ENCODE assay signal across 8 mouse cellular contexts in genomic region chr7:13277081-13277480, GRCm38 (mm10). TPM values are rescaled to one million over a fixed set of nuclear protein-coding genes. Genes with fewer than 3 reads are reported as not detected.
DNase-seq lines count a peak whose midpoint lies in the region; ATAC-seq and TF ChIP-seq lines count a peak whose summit lies in the region.

TSS of gene Lig1 (plus strand) at chr7:13277283.

- TF ChIP-seq CTCF in cerebellum, adult 2 months (IDR thresholded peaks at IDR 0.05; ENCODE audit: borderline replicate concordance, insufficient read depth, low read depth, low read length): no peak
- TF ChIP-seq CTCF in spleen, adult 2 months (IDR thresholded peaks at IDR 0.05; ENCODE audit: extremely low read depth, insufficient read depth, insufficient read length, insufficient replicate concordance): no peak
- TF ChIP-seq CTCF in forebrain, postnatal 0 days (IDR thresholded peaks at IDR 0.05; ENCODE audit: low read depth): no peak
- TF ChIP-seq CTCF in liver, embryonic 14.5 days (IDR thresholded peaks at IDR 0.05; ENCODE audit: low read depth): no peak

- 96% methylated on average over 16 of the region's 16 CpGs for WGBS in cerebellum, adult 2 months
- 96% methylated on average over 16 of the region's 16 CpGs for WGBS in spleen, adult 2 months
- WGBS in forebrain, postnatal 0 days: 98% methylated on average over 16 of the region's 16 CpGs
- 91% methylated on average over 16 of the region's 16 CpGs for WGBS in liver, embryonic 14.5 days (ENCODE audit: insufficient replicate concordance)

- no peaks in the 10 kb centered on the region for H3K27me3 ChIP-seq in cerebellum, adult 2 months (ENCODE audit: control insufficient read depth, insufficient read depth, low read length)
- no peaks in the 10 kb centered on the region for H3K27me3 ChIP-seq in spleen, adult 2 months (ENCODE audit: control insufficient read depth, insufficient read depth, low read length)
- H3K27me3 ChIP-seq in forebrain, postnatal 0 days (ENCODE audit: insufficient read depth, low read length): no peaks in the 10 kb centered on the region
- H3K27me3 ChIP-seq in liver, embryonic 14.5 days (ENCODE audit: control insufficient read depth, insufficient read depth, low read length): no peaks in the 10 kb centered on the region

- H3K9ac ChIP-seq in forebrain, postnatal 0 days: peak within 1 kb of the TSS; percentile 79
- peak within 1 kb of the TSS; percentile 61 for H3K9ac ChIP-seq in liver, embryonic 14.5 days (replicated peaks)

- no peaks in the 10 kb centered on the region for H3K9me3 ChIP-seq in forebrain, postnatal 0 days (ENCODE audit: low read length)
- no peaks in the 10 kb centered on the region for H3K9me3 ChIP-seq in liver, embryonic 14.5 days (ENCODE audit: control insufficient read depth, low read length)

- no peak for ATAC-seq in forebrain, postnatal 0 days
- ATAC-seq in liver, embryonic 14.5 days (ENCODE audit: insufficient read depth): no peak

- H3K4me2 ChIP-seq in forebrain, postnatal 0 days (ENCODE audit: low read depth): peak within 1 kb of the TSS; percentile 75
- peak within 1 kb of the TSS; percentile 75 for H3K4me2 ChIP-seq in liver, embryonic 14.5 days (ENCODE audit: low read depth)

- H3K4me3 ChIP-seq in cerebellum, adult 2 months (replicated peaks; ENCODE audit: insufficient read depth, low read depth, low read length): peak within 1 kb of the TSS; percentile 94
- H3K4me3 ChIP-seq in spleen, adult 2 months (ENCODE audit: extremely low read depth, insufficient read depth, insufficient read length): peak within 1 kb of the TSS; percentile 73
- H3K4me3 ChIP-seq in forebrain, postnatal 0 days (ENCODE audit: low read depth, low read length): peak within 1 kb of the TSS; percentile 50
- peak within 1 kb of the TSS; percentile 87 to 95 for H3K4me3 ChIP-seq in liver, embryonic 14.5 days (ENCODE audit: insufficient read depth in 1 of 2, low read depth in 2 of 2, low read length in 2 of 2)

- DNase-seq in cerebellum, adult 2 months: peak in 1 of 2 experiments; percentile 16
- no peak for DNase-seq in cerebellum, postnatal 4 days (ENCODE audit: low spot score in 2 of 2)
- no peak for DNase-seq in spleen, adult 2 months (ENCODE audit: low read depth in 1 of 2, low spot score in 2 of 2)
- DNase-seq in spleen, postnatal 36 days (ENCODE audit: low spot score in 2 of 2): no peak
- DNase-seq in forebrain, postnatal 0 days: no peak
- no peak for DNase-seq in liver, embryonic 14.5 days (ENCODE audit: low read depth in 3 of 3, low spot score in 3 of 3)
- DNase-seq in retina, postnatal 1 day: no peak
- no peak for DNase-seq in spleen, adult 18-20 months

- TF ChIP-seq POLR2A in cerebellum, adult 2 months (IDR thresholded peaks at IDR 0.05; ENCODE audit: borderline replicate concordance, insufficient read depth, low read length): no peak
- no peak for TF ChIP-seq POLR2A in spleen, adult 2 months (IDR thresholded peaks at IDR 0.05; ENCODE audit: low read depth, low read length)

- H3K4me1 ChIP-seq in cerebellum, adult 2 months (ENCODE audit: control insufficient read depth, insufficient read depth, low read length): no peaks in the 10 kb centered on the region
- peaks cover 2% of the 10 kb centered on the region; the same call in 1 of the 2 replicates for H3K4me1 ChIP-seq in spleen, adult 2 months (ENCODE audit: control insufficient read depth, insufficient read depth, insufficient read length)
- peaks cover 5% of the 10 kb centered on the region for H3K4me1 ChIP-seq in forebrain, postnatal 0 days (ENCODE audit: insufficient read depth)
- H3K4me1 ChIP-seq in liver, embryonic 14.5 days (replicated peaks; ENCODE audit: control insufficient read depth in 2 of 2, insufficient read depth in 2 of 2, low read length in 1 of 2): peaks cover 0 to 8% of the 10 kb centered on the region in 2 experiments; a peak in 3 of 4 replicates

- H3K27ac ChIP-seq in cerebellum, adult 2 months (ENCODE audit: insufficient read depth, low read length): peak within 1 kb of the TSS; percentile 89
- peak within 1 kb of the TSS; percentile 76; the same call in 1 of the 2 replicates for H3K27ac ChIP-seq in spleen, adult 2 months (ENCODE audit: insufficient read depth, low read length)
- peak within 1 kb of the TSS; percentile 71; the same call in 1 of the 2 replicates for H3K27ac ChIP-seq in forebrain, postnatal 0 days (ENCODE audit: low read depth, low read length)
- H3K27ac ChIP-seq in liver, embryonic 14.5 days: peak within 1 kb of the TSS; percentile 27; the same call in 1 of the 2 replicates

- H3K36me3 ChIP-seq in spleen, adult 2 months (ENCODE audit: control insufficient read depth, insufficient read depth, low read length): no peaks in the 10 kb centered on the region
- peaks cover 18% of the 10 kb centered on the region for H3K36me3 ChIP-seq in forebrain, postnatal 0 days (ENCODE audit: insufficient read depth)
- H3K36me3 ChIP-seq in liver, embryonic 14.5 days (replicated peaks; ENCODE audit: control insufficient read depth, insufficient read depth, low read depth): peaks cover 19% of the 10 kb centered on the region

- no peak for TF ChIP-seq EP300 in liver, embryonic 14.5 days (IDR thresholded peaks at IDR 0.05; ENCODE audit: low read depth)

RNA-seq across cellular contexts. Expression of gene Lig1, which starts in this region (rescaled TPM):
- 12.6 and 13.4 TPM in 2 replicates for polyA plus RNA-seq in cerebellum, adult 2 months (2012; rRNA removed)
- 9.3 and 11.8 TPM in 2 replicates for polyA plus RNA-seq in spleen, adult 2 months (2012; rRNA removed)
- total RNA-seq in forebrain, postnatal 0 days (2014; rRNA removed): 9.6 and 10.3 TPM in 2 replicates
- 20.3 and 26.2 TPM in 2 replicates for polyA plus RNA-seq in forebrain, postnatal 0 days (2015; fragmentation: Nextera tagmentation; extraction: Ambion mirVana)
- 46.1 and 70.0 TPM in 2 replicates for polyA plus RNA-seq in liver, embryonic 14.5 days (2012; rRNA removed)
- 117 and 133 TPM in 2 replicates for polyA plus RNA-seq in liver, embryonic 14.5 days (2014; fragmentation: Nextera tagmentation; extraction: Ambion mirVana)

Comparison
In these comparisons a context has a peak if more than half of its experiments do, and no peak if none do; other contexts are left out.
1. H3K27ac ChIP-seq: peak in every context shown above with its lines; median percentile 89 in cerebellum, adult 2 months; 76 in spleen, adult 2 months; 71 in forebrain, postnatal 0 days; 27 in liver, embryonic 14.5 days.